Comparison of ENCODE assay signal across 8 mouse cellular contexts in the genomic region with DNA sequence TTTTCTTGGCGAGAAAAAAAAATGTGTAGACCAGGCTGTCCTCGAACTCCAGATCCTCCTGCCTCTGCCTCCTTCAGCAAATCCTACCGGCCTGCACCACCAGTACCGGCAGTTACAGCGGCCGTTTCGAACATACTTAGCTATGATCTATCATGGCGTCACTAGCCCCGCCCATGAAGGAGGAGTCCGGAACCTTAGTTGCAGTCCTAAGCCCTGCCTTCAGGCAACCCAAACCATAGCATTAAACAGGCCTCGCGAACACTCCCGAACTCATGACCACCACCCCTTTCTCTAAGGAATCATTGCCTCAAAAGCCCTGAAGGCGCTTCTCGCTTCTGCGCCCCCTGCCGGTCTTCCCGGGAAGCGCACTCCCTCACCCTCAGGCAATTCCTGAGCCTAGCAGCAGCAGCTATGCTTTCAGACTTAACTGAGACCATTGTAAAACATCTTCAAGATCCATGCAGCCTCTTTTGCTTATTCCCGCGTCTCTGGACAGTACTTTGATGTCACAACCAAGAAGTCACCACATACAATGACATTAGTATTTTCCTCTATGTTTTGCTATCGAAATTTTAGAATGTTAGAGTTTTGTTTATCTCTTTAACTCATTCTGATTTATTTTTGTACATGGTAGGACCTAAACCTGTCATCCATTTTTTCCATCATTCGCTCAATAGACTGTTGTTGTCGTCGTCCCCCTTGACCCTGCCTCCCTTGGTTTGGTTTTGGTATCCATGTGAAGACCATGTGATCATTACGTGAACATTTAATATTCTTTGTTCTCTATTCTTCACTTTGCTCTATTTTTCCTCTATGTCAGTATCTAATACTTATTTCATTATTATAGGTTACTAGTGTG. TPM values are rescaled to one million over a fixed set of nuclear protein-coding genes. Genes with fewer than 3 reads are reported as not detected.
DNase-seq lines count a peak whose midpoint lies in the region; ATAC-seq and TF ChIP-seq lines count a peak whose summit lies in the region.

No protein-coding gene starts in this region.

- TF ChIP-seq CTCF in kidney, adult 2 months (conservative IDR thresholded peaks at IDR 0.05; ENCODE audit: insufficient read depth, insufficient read length, low read depth, low read length) = peak; percentile 89
- TF ChIP-seq CTCF in spleen, adult 2 months (IDR thresholded peaks at IDR 0.05; ENCODE audit: extremely low read depth, insufficient read depth, insufficient read length, insufficient replicate concordance) = peak; percentile 93

- ATAC-seq in embryonic facial prominence, embryonic 13.5 days (ENCODE audit: insufficient number of reproducible peaks, insufficient read depth, low FRiP score, low TSS enrichment, low read depth) = peak; percentile 92
- peak; percentile 94 for ATAC-seq in limb, embryonic 12.5 days (ENCODE audit: insufficient number of reproducible peaks, insufficient read depth, low FRiP score, low TSS enrichment, low read depth)
- peak; percentile 91 for ATAC-seq in midbrain, embryonic 15.5 days (replicated peaks)

- peak overlapping the region; percentile 52 for H3K4me3 ChIP-seq in embryonic facial prominence, embryonic 13.5 days
- H3K4me3 ChIP-seq in kidney, adult 2 months (ENCODE audit: insufficient read depth, low read depth, low read length) = peak overlapping the region; percentile 45; the same call in 1 of the 2 replicates
- H3K4me3 ChIP-seq in limb, embryonic 12.5 days (replicated peaks) = peak overlapping the region; percentile 47
- peak overlapping the region; percentile 47 for H3K4me3 ChIP-seq in midbrain, embryonic 15.5 days
- H3K4me3 ChIP-seq in spleen, adult 2 months (ENCODE audit: extremely low read depth, insufficient read depth, insufficient read length) = peak overlapping the region; percentile 42; the same call in 1 of the 2 replicates

- H3K27ac ChIP-seq in embryonic facial prominence, embryonic 13.5 days = peak overlapping the region; percentile 81
- H3K27ac ChIP-seq in kidney, adult 2 months (ENCODE audit: insufficient read depth, low read depth, low read length) = no peak overlapping the region
- H3K27ac ChIP-seq in limb, embryonic 12.5 days = no peak overlapping the region; the same call in 1 of the 2 replicates
- H3K27ac ChIP-seq in midbrain, embryonic 15.5 days = peak overlapping the region; percentile 89
- H3K27ac ChIP-seq in spleen, adult 2 months (ENCODE audit: insufficient read depth, low read length) = no peak overlapping the region

- WGBS in embryonic facial prominence, embryonic 13.5 days = 8% methylated on average over 26 of the region's 26 CpGs
- WGBS in kidney, adult 2 months = 5% methylated on average over 26 of the region's 26 CpGs
- WGBS in limb, embryonic 12.5 days = 8% methylated on average over 26 of the region's 26 CpGs
- WGBS in midbrain, embryonic 15.5 days = 6% methylated on average over 26 of the region's 26 CpGs
- 8% methylated on average over 26 of the region's 26 CpGs for WGBS in spleen, adult 2 months

- H3K4me1 ChIP-seq in embryonic facial prominence, embryonic 13.5 days = peaks cover 1% of the 10 kb centered on the region; the same call in 1 of the 2 replicates
- H3K4me1 ChIP-seq in kidney, adult 2 months (ENCODE audit: control insufficient read depth, insufficient read depth, low read length) = no peaks in the 10 kb centered on the region; the same call in 1 of the 2 replicates
- H3K4me1 ChIP-seq in limb, embryonic 12.5 days (replicated peaks) = peaks cover 2% of the 10 kb centered on the region
- H3K4me1 ChIP-seq in midbrain, embryonic 15.5 days = peaks cover 5% of the 10 kb centered on the region
- peaks cover 7% of the 10 kb centered on the region; the same call in 1 of the 2 replicates for H3K4me1 ChIP-seq in spleen, adult 2 months (ENCODE audit: control insufficient read depth, insufficient read depth, insufficient read length)

- H3K9me3 ChIP-seq in embryonic facial prominence, embryonic 13.5 days = no peaks in the 10 kb centered on the region; the same call in 1 of the 2 replicates
- H3K9me3 ChIP-seq in limb, embryonic 12.5 days = peaks cover 3% of the 10 kb centered on the region; the same call in 1 of the 2 replicates
- no peaks in the 10 kb centered on the region for H3K9me3 ChIP-seq in midbrain, embryonic 15.5 days

- H3K36me3 ChIP-seq in embryonic facial prominence, embryonic 13.5 days = no peaks in the 10 kb centered on the region
- H3K36me3 ChIP-seq in kidney, adult 2 months (ENCODE audit: control insufficient read depth, insufficient read depth, low read length) = no peaks in the 10 kb centered on the region
- H3K36me3 ChIP-seq in limb, embryonic 12.5 days = no peaks in the 10 kb centered on the region
- no peaks in the 10 kb centered on the region for H3K36me3 ChIP-seq in midbrain, embryonic 15.5 days (replicated peaks)
- no peaks in the 10 kb centered on the region for H3K36me3 ChIP-seq in spleen, adult 2 months (ENCODE audit: control insufficient read depth, insufficient read depth, low read length)

- DNase-seq in 3134 (ENCODE audit: extremely low read depth, insufficient read length, low spot score) = peak; percentile 89
- peak; percentile 96 for DNase-seq in adrenal gland, postnatal 36 days
- DNase-seq in heart, adult 18-20 months = peak; percentile 96 to 98
- peak; percentile 97 for DNase-seq in kidney, adult 2 months
- peak; percentile 86 to 97 for DNase-seq in spleen, adult 2 months (ENCODE audit: low read depth in 1 of 2, low spot score in 2 of 2)

- H3K27me3 ChIP-seq in embryonic facial prominence, embryonic 13.5 days = no peaks in the 10 kb centered on the region
- no peaks in the 10 kb centered on the region for H3K27me3 ChIP-seq in kidney, adult 2 months (replicated peaks; ENCODE audit: control insufficient read depth, insufficient read depth, low read length)
- H3K27me3 ChIP-seq in limb, embryonic 12.5 days = no peaks in the 10 kb centered on the region
- no peaks in the 10 kb centered on the region for H3K27me3 ChIP-seq in midbrain, embryonic 15.5 days (replicated peaks)
- H3K27me3 ChIP-seq in spleen, adult 2 months (ENCODE audit: control insufficient read depth, insufficient read depth, low read length) = no peaks in the 10 kb centered on the region

- H3K9ac ChIP-seq in embryonic facial prominence, embryonic 13.5 days = peak overlapping the region; percentile 72
- no peak overlapping the region for H3K9ac ChIP-seq in limb, embryonic 12.5 days (replicated peaks)
- H3K9ac ChIP-seq in midbrain, embryonic 15.5 days = peak overlapping the region; percentile 61; the same call in 1 of the 2 replicates

- peak overlapping the region; percentile 63 for H3K4me2 ChIP-seq in embryonic facial prominence, embryonic 13.5 days
- H3K4me2 ChIP-seq in limb, embryonic 12.5 days = peak overlapping the region; percentile 57
- H3K4me2 ChIP-seq in midbrain, embryonic 15.5 days = peak overlapping the region; percentile 62

- TF ChIP-seq POLR2A in kidney, adult 2 months (IDR thresholded peaks at IDR 0.05; ENCODE audit: low read depth, low read length) = no peak
- TF ChIP-seq POLR2A in spleen, adult 2 months (IDR thresholded peaks at IDR 0.05; ENCODE audit: low read depth, low read length) = no peak

RNA-seq across cellular contexts. Expression of a gene that starts 14.2 kb away (rescaled TPM):
- under 1 TPM; 0.16 to 0.20 TPM for total RNA-seq in adrenal gland, postnatal 36 days (2021)
- 0.10 TPM in 1 of 2 replicates, not detected in the other for polyA plus RNA-seq in embryonic facial prominence, embryonic 13.5 days (2015; fragmentation: Nextera tagmentation; extraction: Ambion mirVana)
- total RNA-seq in heart, adult 18-20 months (2021) = not detected
- polyA plus RNA-seq in kidney, adult 2 months (2012; rRNA removed) = 0.15 and 0.31 TPM in 2 replicates
- not detected in 2 replicates for polyA plus RNA-seq in limb, embryonic 12.5 days (2016; fragmentation: Nextera tagmentation; extraction: Ambion mirVana)
- 0.12 and 0.13 TPM in 2 replicates for polyA plus RNA-seq in midbrain, embryonic 15.5 days (2015; fragmentation: Nextera tagmentation; extraction: Ambion mirVana)
- 3.0 and 8.5 TPM in 2 replicates for polyA plus RNA-seq in spleen, adult 2 months (2012; rRNA removed)

RNA-seq across cellular contexts. Expression of a gene that starts 22.9 kb away (rescaled TPM):
- total RNA-seq in adrenal gland, postnatal 36 days (2021) = not detected
- polyA plus RNA-seq in embryonic facial prominence, embryonic 13.5 days (2015; fragmentation: Nextera tagmentation; extraction: Ambion mirVana) = not detected in 2 replicates
- total RNA-seq in heart, adult 18-20 months (2021) = not detected
- polyA plus RNA-seq in kidney, adult 2 months (2012; rRNA removed) = 0.23 TPM in 1 of 2 replicates, not detected in the other
- polyA plus RNA-seq in limb, embryonic 12.5 days (2016; fragmentation: Nextera tagmentation; extraction: Ambion mirVana) = not detected in 2 replicates
- polyA plus RNA-seq in midbrain, embryonic 15.5 days (2015; fragmentation: Nextera tagmentation; extraction: Ambion mirVana) = not detected in 2 replicates
- polyA plus RNA-seq in spleen, adult 2 months (2012; rRNA removed) = 0.23 and 0.53 TPM in 2 replicates

RNA-seq across cellular contexts. Expression of a gene that starts 22.9 kb away (rescaled TPM):
- under 1 TPM in 1 of 2 experiments, not detected in 1; 0.23 TPM for total RNA-seq in adrenal gland, postnatal 36 days (2021)
- 0.19 TPM in 1 of 2 replicates, not detected in the other for polyA plus RNA-seq in embryonic facial prominence, embryonic 13.5 days (2015; fragmentation: Nextera tagmentation; extraction: Ambion mirVana)
- total RNA-seq in heart, adult 18-20 months (2021) = under 1 TPM; 0.21 to 0.45 TPM
- polyA plus RNA-seq in kidney, adult 2 months (2012; rRNA removed) = 0.03 and 0.11 TPM in 2 replicates
- not detected in 2 replicates for polyA plus RNA-seq in limb, embryonic 12.5 days (2016; fragmentation: Nextera tagmentation; extraction: Ambion mirVana)
- polyA plus RNA-seq in midbrain, embryonic 15.5 days (2015; fragmentation: Nextera tagmentation; extraction: Ambion mirVana) = not detected in 2 replicates
- 0.62 and 1.7 TPM in 2 replicates for polyA plus RNA-seq in spleen, adult 2 months (2012; rRNA removed)

Comparison
In these comparisons a context has a peak if more than half of its experiments do, and no peak if none do; other contexts are left out.
1. H3K27ac ChIP-seq: peak in embryonic facial prominence, embryonic 13.5 days (single experiment) and midbrain, embryonic 15.5 days (single experiment); none in kidney, adult 2 months (single experiment), limb, embryonic 12.5 days (single experiment) and spleen, adult 2 months (single experiment).
2. Peak in every context shown above with its lines, with median percentiles within 50 percentile points of each other: DNase-seq, ATAC-seq, H3K4me2 ChIP-seq and H3K4me3 ChIP-seq.